Mouse (Mus musculus): ENCODE results near the gene Aste1. TPM values are rescaled to one million over a fixed set of nuclear protein-coding genes. Genes with fewer than 3 reads are reported as not detected.

Aste1 gene
- polyA plus RNA-seq (2012; rRNA removed), result 8.8 and 9.8 TPM in 2 replicates

DNA sequence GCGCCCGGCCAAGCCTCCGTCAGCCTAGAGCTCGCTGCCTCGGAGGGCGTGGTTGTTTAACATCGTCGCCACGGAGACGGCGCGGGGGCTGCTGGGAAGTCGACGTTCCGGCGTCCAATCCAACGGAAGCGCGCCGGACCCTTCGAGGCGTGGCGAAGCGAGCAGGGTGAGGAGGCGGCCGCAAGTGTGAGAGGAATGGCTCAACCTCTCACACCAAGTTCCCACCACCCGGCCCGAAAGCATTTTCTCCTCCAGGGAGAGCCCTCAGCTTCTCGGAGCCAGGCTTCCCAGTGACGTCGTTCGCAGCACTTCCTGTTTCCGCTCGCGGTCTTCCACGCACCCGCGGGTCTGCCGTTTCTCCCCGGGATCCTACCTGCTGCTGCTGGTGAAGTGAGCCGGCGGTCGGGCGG lies at the start of gene Aste1, which contains the start of gene Nek11:
Gene Aste1, plus strand, starts transcription at position 175 of the 410 bp plus-strand sequence.
Gene Nek11, minus strand, starts transcription at position 307 of the 410 bp plus-strand sequence.
- DNase-seq (ENCODE audit: low read depth), result peak; percentile 96

DNA sequence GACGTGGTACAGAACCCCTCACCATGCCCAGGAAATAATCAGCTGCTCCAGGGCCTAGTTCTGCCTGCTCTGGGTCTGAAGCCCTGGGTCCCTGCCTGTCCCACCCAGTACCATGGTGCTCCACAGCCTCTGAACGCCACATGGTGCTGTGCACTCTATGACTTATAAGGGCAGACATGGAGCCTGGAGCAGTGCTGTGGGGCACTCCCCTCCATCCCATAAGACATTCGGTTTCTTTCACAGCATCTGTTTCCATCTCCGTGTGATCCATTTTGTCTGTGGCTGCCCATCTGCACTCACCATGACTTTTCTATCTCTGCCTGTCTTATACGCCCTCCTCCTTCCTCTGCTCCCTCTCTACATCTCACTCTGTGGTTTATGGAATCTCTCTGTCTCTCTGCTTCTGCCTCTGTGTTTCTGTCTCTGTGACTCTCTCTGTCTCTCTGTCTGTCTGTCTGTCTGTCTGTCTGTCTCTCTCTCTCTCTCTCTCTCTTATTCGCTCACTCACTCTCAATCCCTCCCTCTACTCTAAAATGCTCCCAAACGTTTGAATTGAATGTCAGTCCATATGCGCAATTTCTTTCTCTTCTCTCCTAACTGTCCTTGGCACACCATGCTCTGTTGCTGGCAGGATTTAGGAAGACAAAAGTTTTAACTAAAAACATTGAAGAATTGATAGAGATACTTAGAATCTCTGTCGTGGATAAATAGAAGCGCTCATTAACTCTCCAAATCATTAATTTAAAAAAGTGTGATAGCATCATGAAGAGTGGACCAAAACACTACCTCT lies 46.8 kb upstream of the Aste1 start:
- DNase-seq (ENCODE audit: low read depth), result peak; percentile 64
- TF ChIP-seq POLR2A (IDR thresholded peaks at IDR 0.05; ENCODE audit: borderline replicate concordance, extremely low read depth, insufficient read depth, insufficient read length, poor library complexity, severe bottlenecking) (no peak), CTCF (IDR thresholded peaks at IDR 0.05; ENCODE audit: borderline replicate concordance, extremely low read depth, insufficient read depth, insufficient read length) (no peak)

More for the DNA sequence above, at the start of gene Aste1, which contains the start of gene Nek11:
- TF ChIP-seq POLR2A (IDR thresholded peaks at IDR 0.05; ENCODE audit: borderline replicate concordance, extremely low read depth, insufficient read depth, insufficient read length, poor library complexity, severe bottlenecking), result peak; percentile 27; the same call in 1 of the 2 replicates
- no peak for TF ChIP-seq CTCF (IDR thresholded peaks at IDR 0.05; ENCODE audit: borderline replicate concordance, extremely low read depth, insufficient read depth, insufficient read length)

DNA sequence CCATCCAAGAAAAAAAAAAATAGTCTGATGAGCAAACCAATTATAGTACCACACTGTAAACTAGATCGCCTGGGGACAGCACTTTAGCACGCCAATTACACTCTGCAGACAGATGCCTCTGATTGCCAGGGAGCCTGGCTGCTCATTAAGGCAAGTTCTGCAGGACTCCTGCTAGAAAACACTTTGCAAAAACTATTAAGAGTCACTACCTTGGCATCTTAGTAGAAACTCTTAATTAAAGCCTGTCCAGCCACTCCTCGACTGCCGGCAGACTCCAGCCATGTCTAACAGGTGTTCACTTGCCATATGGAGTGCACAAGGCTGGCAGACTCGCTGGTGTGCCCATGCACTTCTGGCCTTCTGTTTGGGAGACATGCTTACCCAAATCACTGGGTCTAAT lies 46.2 kb upstream of the Aste1 start:
- TF ChIP-seq CTCF (IDR thresholded peaks at IDR 0.05; ENCODE audit: borderline replicate concordance, extremely low read depth, insufficient read depth, insufficient read length), result no peak
- no peak for TF ChIP-seq POLR2A (IDR thresholded peaks at IDR 0.05; ENCODE audit: borderline replicate concordance, extremely low read depth, insufficient read depth, insufficient read length, poor library complexity, severe bottlenecking)
- peak; percentile 96 for DNase-seq (ENCODE audit: low read depth)

DNA sequence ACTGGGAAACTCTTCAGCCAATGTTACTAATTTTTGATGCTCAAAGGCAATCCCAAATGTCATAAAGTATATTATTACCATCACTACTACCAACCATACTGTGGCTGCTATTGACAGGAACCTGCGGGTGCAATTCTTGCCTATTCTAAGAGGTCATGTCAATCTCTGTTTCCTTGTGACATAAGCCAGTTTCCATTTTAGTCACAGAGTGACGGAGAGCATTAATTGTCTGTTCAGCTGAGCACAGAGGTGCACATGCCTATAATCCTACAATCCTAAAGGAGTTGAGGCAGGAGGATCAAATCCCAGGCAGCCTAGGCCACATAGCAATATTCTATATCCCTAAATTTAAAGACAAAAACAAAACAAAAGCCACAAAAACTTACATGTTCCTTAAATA lies 33.0 kb upstream of the Aste1 start:
- TF ChIP-seq CTCF (IDR thresholded peaks at IDR 0.05; ENCODE audit: borderline replicate concordance, extremely low read depth, insufficient read depth, insufficient read length) (no peak), POLR2A (IDR thresholded peaks at IDR 0.05; ENCODE audit: borderline replicate concordance, extremely low read depth, insufficient read depth, insufficient read length, poor library complexity, severe bottlenecking) (no peak)
- no peak for DNase-seq (ENCODE audit: low read depth)

DNA sequence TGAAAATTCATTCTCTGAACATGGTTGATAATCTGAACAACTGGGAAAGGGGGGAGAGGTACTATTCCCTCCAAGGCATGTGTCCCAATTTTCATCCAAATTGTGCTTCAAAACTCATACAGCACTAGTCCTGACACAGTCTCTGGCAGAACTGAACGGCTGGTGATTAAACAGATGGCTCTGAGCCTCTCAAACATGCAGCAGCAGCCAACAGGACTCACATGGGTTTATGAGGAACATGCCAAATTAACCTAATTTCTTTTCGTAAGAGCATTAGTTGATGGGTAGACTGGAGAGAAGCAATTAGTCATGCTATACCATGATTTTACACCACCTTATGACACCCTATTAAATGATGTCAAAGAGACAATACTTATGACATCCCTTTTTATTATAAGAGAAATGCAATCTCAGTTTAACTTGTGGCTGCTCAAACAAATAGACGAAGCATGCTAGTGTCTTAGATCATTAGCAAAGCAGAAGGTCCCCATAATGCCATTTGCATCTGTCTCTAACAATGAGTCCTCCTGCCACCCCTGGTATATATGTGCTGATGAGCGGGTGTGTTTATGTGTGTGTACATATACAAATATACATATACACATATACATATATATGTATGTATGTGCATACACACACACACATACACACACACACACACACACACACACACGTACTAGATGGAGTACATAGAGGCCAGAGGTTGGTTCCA lies 31.5 kb upstream of the Aste1 start:
- DNase-seq (ENCODE audit: low read depth), result peak; percentile 89
- no peak for TF ChIP-seq CTCF (IDR thresholded peaks at IDR 0.05; ENCODE audit: borderline replicate concordance, extremely low read depth, insufficient read depth, insufficient read length)
- TF ChIP-seq POLR2A (IDR thresholded peaks at IDR 0.05; ENCODE audit: borderline replicate concordance, extremely low read depth, insufficient read depth, insufficient read length, poor library complexity, severe bottlenecking), result no peak

DNA sequence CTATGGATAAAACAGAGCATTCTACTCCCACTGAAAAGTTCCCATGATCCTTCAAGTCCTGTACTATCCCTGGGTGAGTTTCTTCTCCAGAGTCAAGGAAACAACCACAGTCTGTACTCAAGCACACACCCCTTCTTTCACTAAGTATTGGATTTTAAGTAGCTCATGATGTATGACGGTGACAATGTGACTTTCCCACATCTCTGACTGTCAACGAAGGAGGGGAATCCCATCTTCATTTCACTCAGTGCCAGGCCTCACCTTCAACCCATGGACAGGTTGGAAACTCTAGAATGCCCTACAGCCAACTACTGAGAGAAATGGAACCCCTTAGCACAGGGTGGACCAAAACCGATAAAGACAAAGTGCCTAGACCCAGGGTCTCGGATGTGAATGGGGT lies 29.0 kb upstream of the Aste1 start:
- TF ChIP-seq POLR2A (IDR thresholded peaks at IDR 0.05; ENCODE audit: borderline replicate concordance, extremely low read depth, insufficient read depth, insufficient read length, poor library complexity, severe bottlenecking) (no peak), CTCF (IDR thresholded peaks at IDR 0.05; ENCODE audit: borderline replicate concordance, extremely low read depth, insufficient read depth, insufficient read length) (no peak)
- no peak for DNase-seq (ENCODE audit: low read depth)

DNA sequence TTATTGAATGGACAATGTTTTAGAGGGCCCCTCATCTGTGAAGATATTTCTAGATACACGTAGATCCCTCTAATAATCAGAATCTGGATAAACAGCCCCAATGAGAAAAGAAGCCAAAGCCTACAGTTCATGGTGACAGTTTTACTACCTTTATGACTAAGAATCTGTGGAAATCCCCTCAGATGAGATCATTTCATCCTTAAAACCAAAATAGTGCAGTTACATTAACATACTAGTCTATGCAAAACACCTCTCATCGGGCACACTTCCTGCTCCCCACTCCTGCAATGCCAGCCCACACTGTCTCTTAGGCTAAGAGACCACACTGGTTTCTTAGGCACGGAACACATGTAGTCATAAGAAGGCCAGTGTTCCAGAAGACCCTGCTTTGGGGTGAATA lies 26.6 kb upstream of the Aste1 start:
- no peak for TF ChIP-seq CTCF (IDR thresholded peaks at IDR 0.05; ENCODE audit: borderline replicate concordance, extremely low read depth, insufficient read depth, insufficient read length)
- TF ChIP-seq POLR2A (IDR thresholded peaks at IDR 0.05; ENCODE audit: borderline replicate concordance, extremely low read depth, insufficient read depth, insufficient read length, poor library complexity, severe bottlenecking), result no peak
- DNase-seq (ENCODE audit: low read depth), result no peak

DNA sequence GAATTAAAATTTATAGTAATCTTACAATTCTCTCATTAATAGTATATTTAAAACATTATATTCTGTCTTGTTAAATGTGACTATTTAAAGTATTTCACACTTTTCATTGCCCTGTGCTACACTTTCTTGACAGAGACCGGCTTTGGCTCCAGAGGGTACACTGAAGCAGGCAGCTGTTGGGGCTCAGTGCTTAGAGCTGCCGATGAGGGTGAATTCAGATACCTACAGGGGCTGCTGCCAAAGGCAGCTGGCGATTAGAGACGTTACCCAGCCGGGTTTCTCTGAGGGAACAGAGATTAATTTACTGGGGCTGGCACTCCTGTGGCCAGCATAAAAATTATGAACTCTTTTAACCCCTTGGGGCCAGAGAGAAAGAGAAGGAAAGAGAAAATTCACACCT lies 20.8 kb upstream of the Aste1 start:
- no peak for DNase-seq (ENCODE audit: low read depth)
- TF ChIP-seq POLR2A (IDR thresholded peaks at IDR 0.05; ENCODE audit: borderline replicate concordance, extremely low read depth, insufficient read depth, insufficient read length, poor library complexity, severe bottlenecking) (no peak), CTCF (IDR thresholded peaks at IDR 0.05; ENCODE audit: borderline replicate concordance, extremely low read depth, insufficient read depth, insufficient read length) (no peak)

DNA sequence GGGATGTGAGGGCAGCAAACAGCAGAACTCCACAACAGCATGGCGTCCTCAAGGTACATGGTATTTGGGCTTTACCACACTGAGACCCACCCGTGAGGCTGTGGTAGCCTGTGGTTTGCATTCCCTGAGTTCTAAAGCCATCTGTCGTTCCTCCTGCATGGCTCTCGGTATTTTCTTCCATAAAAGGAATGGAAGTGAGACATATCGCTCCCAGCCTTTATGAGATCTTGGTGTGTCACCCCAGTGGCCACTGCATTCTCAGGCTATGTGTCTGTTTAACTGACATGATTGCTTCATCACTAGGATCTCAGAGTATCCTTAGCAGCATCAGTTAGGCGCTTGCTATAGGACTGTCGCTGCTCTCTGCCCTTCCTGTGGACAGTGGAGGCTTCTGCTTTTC lies 18.8 kb upstream of the Aste1 start:
- DNase-seq (ENCODE audit: low read depth), result no peak
- TF ChIP-seq CTCF (IDR thresholded peaks at IDR 0.05; ENCODE audit: borderline replicate concordance, extremely low read depth, insufficient read depth, insufficient read length) (no peak), POLR2A (IDR thresholded peaks at IDR 0.05; ENCODE audit: borderline replicate concordance, extremely low read depth, insufficient read depth, insufficient read length, poor library complexity, severe bottlenecking) (no peak)

DNA sequence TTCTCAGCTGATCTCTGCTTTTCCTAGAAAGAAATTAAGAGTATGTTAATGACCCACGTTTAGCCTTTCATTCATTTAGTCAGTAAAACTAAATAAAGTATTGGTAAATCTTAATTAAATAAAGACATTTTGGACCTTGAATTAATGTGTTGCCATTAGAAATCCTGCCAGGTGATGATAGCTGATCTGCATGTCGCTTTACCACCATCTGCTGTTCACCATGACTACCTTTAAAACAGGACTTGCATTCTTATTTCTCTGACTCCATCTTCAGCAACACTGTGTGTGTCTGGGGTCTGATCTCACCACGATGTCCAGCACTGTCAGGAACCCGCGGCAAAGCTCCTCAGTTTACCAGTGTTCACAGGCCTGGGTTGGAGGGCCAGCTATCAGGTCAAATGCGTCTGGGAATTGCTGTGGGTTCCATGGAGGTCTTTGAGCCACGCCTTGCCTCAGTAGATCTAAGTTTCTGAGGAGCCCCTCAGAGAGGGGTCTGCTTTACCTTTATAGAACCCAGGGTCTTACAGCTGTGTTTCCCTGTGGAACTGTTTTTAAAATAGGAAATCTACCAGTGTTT lies 18.1 kb upstream of the Aste1 start:
- peak; percentile 80 for DNase-seq (ENCODE audit: low read depth)
- TF ChIP-seq CTCF (IDR thresholded peaks at IDR 0.05; ENCODE audit: borderline replicate concordance, extremely low read depth, insufficient read depth, insufficient read length) (peak; percentile 54; the same call in 1 of the 2 replicates), POLR2A (IDR thresholded peaks at IDR 0.05; ENCODE audit: borderline replicate concordance, extremely low read depth, insufficient read depth, insufficient read length, poor library complexity, severe bottlenecking) (no peak)

DNA sequence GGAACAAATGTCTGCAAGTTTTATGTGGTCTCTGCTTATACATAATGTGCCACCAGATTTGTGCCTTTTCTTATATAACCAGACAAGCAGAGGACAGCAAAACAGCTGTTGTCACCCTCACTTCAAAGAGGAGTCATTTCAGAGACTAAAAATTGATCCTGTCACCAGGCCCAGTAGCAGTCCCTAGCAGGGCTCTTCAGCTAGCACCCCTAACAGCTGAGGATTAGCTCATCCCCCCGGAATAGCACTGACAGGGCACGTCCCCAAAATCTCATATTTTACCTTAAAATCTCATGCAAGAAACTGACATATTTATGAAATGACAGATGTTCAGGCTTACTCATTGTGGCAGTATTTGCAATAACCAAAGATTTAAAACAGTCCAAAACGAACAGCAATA lies 17.6 kb upstream of the Aste1 start:
- TF ChIP-seq POLR2A (IDR thresholded peaks at IDR 0.05; ENCODE audit: borderline replicate concordance, extremely low read depth, insufficient read depth, insufficient read length, poor library complexity, severe bottlenecking) (no peak), CTCF (IDR thresholded peaks at IDR 0.05; ENCODE audit: borderline replicate concordance, extremely low read depth, insufficient read depth, insufficient read length) (no peak)

More for the DNA sequence above, 17.6 kb upstream of the Aste1 start:
- DNase-seq (ENCODE audit: low read depth), result no peak

Measured in brain, embryonic 14.5 days (tissue).